Mouse (Mus musculus) kidney, postnatal 14 days (tissue): ENCODE measurements around the gene Nsun2.

Source experiments
- DNase-seq: peaks from one replicate; pipeline ENCODE4 v3.0.0; 2022; ENCODE audit warnings: mixed read lengths

Gene Nsun2

GRCm38 (mm10) chr13:69525867-69526266 is 7.7 kb upstream of the Nsun2 start:
- DNase-seq: peak; percentile 80

DNA sequence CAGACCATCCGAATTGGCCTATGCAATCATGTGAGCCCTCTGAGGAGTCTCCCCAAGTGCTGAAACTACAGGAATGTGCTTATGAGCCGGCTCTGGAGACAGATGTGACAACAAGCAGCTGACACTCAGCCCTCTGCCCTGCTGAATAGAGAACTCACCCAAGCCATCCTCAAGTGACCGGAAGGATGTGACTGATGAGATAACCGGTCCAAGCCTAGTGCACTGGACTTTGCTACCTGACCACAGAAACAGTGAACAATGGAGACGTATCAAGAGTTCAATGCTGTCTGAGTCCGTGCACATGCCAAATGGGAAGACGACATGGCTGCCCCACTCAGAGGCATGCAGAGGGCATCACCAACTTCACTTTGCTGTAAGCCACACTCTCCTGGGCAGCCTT is 5.0 kb upstream of the Nsun2 start:
- no peak for DNase-seq

DNA sequence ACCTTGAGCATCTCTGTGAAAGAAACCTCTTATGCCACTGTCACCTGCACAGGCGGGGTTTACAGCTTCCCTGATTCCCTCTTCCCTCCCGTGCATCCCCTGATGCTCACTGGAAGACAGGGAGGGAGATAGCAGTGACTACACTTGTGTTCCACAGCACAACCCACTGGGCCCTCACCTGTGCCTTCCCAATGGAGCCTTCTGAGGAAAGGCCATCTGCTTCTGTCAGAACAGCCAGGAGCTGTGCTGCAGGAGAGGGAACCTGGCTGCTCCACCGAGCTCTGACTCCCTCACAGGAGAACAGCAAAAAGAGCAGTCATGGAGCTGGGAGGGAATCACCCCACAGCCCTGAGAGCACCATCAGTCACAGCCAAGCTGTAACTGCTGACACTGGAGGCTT is 3.4 kb upstream of the Nsun2 start:
- DNase-seq: no peak

DNA sequence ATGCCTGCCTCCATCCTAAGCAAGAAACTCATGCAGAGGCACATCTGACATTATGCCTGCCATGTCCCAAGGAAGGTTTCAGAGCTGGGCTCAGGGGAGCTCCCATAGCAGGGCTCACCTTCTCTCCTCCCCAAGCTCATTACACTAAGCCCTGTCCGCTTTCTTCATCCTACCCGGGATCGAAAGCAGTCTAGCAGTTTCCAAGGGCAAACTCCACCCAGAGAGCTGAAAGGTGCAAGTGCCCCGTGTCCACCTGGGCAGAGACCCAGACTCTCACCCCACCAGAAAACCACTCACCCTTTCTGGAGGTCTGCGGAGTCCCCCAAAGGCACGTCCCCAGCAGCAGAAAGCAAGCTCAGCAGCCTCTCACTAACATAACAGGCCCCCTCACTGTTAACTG is 2.6 kb upstream of the Nsun2 start:
- DNase-seq: no peak

- DNase-seq: no peak
Measured at GRCm38 (mm10) chr13:69531431-69531830, 2.1 kb upstream of the Nsun2 start.

GRCm38 (mm10) chr13:69532101-69532892 is 1.2 kb upstream of the Nsun2 start:
- no peak for DNase-seq

DNA sequence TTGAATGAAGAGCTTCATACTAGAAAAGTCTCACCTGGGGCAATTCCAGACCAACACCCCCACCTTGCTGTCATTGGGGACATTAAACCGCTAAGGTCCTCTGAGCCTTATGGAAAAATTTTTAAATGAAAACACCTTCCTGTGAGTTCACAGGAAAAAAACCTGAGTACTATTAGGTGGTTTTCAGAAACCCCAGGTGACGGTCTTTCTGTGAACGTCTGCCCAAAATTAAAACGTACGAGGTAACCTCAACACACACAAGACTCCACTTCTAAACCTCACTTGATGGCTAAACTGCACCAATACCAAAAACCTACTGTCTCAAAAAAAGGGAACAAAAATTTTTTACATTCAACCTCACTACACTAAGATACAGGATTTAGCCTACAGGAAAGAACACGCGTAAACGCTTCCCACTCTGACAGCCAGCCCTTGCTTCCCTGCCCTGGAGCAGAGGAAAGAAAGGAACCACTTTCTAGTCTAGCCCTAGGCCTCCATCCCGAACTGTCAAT is 597 bp upstream of the Nsun2 start:
- DNase-seq: no peak

- DNase-seq: no peak
Measured at GRCm38 (mm10) chr13:69534334-69534653, 748 bp downstream of the Nsun2 start, which contains the start of gene Tent4a. TSS of gene Tent4a (minus strand) at chr13:69534617.

- DNase-seq: peak; percentile 100
Measured at GRCm38 (mm10) chr13:69534654-69535551, 1.4 kb downstream of the Nsun2 start.

DNA sequence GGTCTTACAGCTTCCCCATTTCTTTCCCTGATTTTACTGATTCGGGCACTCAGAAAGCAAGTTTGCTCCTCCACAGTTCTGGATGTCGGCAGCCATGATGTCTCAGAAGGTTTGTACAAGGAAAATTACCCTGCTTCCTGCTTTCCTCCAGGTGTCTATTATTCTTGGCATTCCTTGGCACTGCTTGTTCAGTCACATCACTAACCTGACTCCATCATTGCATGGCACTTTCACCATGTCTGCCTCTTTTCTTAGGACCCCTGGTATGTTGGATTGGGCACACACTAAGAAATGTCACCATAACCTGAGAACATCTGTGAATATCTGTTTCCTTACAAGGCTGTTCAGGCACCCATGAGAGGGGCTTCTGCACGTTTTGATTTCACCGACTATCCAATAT is 2.5 kb downstream of the Nsun2 start:
- no peak for DNase-seq

DNA sequence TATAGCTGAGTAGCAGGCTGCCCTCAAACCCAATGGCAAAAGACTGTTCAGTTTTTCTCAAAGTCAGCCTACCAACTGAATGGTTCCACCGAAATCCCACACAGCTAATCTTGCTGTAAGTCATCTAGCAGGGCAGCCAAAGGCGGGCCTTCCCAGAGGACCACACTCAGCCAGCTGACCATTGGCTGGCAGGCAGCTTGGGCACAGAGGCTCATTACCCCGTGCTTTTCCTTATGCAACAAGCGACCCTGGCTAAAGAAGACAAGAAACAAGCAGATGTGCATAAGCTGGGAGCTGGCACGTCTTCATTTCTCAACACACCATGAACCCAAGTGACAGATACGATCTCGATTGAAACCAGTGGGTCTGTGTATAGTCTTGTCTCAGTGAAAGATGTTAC is 3.8 kb downstream of the Nsun2 start:
- no peak for DNase-seq

GRCm38 (mm10) chr13:69538327-69538726 is 4.8 kb downstream of the Nsun2 start:
- DNase-seq: no peak

DNA sequence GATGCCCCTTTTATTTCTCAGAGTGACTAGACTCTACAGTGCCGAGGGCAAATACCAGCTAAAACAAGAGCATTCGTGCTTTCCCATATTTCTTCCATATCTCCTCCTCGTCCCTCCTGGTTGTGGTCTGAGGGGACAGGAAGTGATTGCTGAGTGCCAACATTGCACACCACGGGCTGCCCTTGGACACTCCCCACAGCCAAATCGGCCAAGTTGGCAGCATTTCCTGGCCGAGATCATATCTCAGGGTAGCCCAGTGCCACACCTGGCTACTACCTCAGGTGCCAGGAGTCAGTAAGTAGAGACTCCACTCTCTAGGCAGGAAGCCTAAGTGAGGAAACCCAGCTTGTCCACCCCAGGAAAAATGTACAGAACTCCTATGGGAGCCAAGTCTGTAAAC is 7.7 kb downstream of the Nsun2 start:
- no peak for DNase-seq

- DNase-seq: no peak
Measured at GRCm38 (mm10) chr13:69541776-69542175, 8.2 kb downstream of the Nsun2 start.

DNA sequence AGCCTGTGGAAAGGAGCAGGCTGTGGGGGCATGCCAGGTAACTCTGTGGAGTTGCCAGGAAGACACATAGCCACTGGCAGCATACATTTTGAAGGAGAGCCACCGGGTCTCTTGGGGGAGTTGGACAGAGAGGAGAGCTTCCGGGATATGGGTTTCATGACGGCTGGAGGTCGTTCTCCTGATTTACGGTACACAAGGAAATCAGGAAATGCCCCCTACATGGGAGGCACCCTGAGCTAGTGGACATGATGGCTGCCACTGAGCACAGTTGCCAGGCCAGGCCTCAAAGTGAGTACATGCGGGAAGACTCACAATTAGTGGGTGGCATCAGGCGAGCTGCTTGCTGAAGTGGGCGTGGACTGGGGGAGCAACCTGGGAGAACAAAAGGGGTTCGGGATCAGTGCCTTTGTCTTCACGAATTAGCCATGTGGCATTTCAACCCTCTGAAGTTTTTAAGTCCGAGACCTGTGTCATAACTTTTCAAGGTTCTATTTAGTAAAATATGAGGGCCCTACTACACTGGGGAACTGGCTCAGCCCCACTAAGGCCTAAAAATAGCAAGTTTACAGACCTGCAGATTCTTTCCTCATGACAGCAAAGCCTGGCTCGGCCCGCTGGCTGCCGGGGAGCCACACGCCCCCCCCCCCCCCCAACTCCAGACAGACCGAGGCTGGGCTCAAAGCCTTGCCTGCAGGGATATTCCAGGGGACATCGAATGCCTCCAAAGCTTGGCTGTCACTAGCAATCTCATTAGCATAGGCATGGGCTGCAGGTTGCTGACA is 9.2 kb downstream of the Nsun2 start:
- DNase-seq: no peak

DNA sequence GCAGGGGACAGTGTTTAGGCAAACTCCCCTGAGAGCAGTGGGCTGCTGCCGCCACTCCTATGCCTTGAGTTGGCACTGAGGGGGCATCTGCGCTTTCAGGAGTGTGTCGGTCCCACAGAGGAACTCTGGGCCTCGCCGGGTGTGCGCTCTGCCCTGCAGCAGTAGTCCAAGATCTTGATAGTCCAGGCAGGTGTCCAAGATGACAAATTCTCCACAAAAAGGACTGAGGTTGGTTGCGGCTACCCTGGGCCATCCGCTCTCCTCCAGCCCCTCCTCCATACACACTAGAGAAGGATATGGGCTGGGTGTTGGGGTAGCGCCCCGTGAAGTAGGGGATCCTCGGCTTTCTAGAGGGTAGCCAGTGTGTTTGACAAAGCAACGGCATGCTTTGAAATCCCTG is 10.0 kb downstream of the Nsun2 start:
- DNase-seq: no peak

- DNase-seq: peak; percentile 62
Measured at GRCm38 (mm10) chr13:69545019-69545418, 11.5 kb downstream of the Nsun2 start.

DNA sequence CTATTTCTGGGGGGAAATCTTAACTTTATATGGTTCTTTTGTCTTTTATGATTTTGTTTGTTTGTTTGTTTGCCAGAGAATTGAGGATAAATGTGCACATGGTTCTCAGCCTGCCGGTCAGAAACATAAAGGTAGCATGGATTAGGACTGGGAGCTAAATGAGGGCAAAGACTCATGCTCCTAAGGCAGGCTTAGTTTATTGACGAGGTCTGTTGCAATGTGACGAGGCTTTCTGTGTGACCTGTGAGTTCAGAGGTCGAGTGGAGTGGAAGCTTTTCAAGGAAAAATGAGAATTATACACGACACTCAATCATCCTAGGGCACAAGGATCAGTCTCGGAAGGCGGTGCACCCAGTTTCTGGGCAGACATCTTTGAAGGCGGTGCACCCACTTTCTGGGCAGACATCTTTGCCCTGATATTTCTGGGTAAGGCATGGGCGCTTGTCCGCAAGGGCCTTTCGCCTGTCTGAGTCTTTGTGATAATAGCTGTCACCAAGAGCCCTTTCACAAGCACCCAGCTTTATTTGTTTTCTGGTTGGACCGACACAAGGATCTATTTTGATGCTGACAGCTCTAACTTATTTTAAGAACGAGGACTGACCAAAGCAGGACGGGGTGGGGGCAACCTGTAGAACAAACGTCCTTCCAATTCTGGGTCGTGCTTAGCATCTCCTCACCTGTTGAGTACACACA is 14.1 kb downstream of the Nsun2 start:
- DNase-seq: no peak

DNA sequence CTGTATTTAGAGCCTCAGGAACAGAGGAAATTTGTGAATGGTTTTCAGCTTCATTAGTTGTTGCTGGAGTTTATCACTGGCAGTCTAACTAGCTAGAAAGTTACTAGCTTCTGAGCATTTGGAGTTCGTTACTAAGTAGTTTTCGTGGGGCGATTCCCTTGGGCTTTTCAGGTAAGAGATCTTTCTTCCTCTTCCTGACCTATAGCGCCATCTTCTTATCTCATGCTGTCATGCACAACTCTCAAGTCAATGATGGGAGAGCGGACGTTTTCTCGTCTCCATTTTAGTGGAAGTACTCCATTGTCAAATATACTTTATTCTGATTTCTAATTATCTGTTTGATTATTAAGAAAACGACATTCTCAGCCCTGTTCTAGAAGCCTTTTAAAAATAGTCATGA is 16.4 kb downstream of the Nsun2 start:
- no peak for DNase-seq

GRCm38 (mm10) chr13:69550831-69551230 is 17.3 kb downstream of the Nsun2 start:
- DNase-seq: no peak

DNA sequence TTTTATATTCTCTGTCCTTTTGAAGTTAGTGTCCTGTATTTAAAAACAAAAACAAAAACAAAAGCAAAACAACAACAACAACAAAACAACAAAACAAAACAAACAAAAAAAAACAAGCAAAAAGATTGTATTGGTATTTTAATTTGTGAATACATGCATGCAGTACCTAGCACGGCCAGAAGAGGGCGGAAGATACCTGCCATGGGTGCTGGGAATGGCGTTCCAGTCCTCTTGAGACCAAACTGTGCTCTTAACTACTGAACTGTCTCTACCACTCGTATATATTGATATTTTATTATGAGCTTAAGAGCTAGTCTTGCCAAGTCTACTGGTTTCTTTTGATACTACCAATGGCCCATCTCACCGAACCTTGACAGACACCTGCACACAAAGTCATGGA is 19.5 kb downstream of the Nsun2 start:
- peak; percentile 39 for DNase-seq

DNA sequence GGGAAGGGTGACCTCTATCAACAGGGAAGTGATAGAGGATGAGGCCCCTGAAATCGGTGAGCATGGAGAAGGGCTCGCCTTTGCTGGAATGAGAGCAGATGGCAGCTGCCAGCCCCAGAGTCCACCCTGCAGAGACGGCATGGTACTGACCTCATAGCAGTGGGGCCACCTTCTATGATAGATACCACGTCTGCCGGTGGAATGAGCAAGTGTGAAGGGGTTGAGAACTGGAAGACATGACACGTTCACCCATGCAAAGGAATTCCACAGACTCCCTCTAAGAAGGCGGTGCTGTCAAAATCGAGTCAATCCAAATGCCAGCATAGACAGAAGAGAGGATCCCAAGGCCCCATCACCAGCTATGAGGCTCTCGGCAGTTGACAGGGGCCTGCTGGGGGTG is 20.7 kb downstream of the Nsun2 start:
- no peak for DNase-seq

DNA sequence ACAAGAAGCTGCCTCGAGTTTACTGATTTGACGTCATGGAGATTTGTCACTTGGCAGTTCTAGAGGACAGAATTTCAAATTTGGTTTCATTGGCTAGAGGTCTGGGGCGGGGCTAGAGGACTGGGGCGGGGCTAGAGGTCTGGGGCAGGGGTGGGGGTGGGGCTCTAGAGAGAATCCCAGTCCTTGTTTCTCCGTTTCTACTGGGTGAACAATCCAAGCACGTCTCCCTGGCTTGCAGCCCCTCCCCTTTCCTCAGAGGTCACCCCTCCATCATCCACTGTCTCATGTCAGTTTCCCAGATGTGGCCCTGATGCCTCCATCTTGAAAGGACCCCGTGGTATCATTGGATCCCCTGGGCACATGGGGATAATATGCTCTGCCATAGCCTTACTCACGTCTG is 21.5 kb downstream of the Nsun2 start:
- no peak for DNase-seq
